Mouse (Mus musculus) midbrain, embryonic 12.5 days (tissue): ENCODE measurements around the gene 1700067K01Rik. TPM values are rescaled to one million over a fixed set of nuclear protein-coding genes. Genes with fewer than 3 reads are reported as not detected.
A peak's percentile ranks its signal among the peaks of the same experiment; 100 is the strongest.

Experiments
- ATAC-seq: fragments of 200-750 bp; cut with Nextera tagmentation; 2 replicates; pipeline ENCODE4 v1.8.0; 2017; ENCODE audit warnings: low read depth, moderate TSS enrichment, moderate library complexity; ENCODE audit not compliant: low FRiP score
- H3K27ac ChIP-seq: fragments of 300-500 bp; sonication (generic); replicated peaks from 2 replicates; pipeline ENCODE4 v1.5.1; 2016; ENCODE audit warnings: mild to moderate bottlenecking
- H3K27me3 ChIP-seq: fragments of 300-500 bp; sonication (generic); 2 replicates; pipeline ENCODE4 v1.6.1; 2016; ENCODE audit warnings: mild to moderate bottlenecking
- H3K36me3 ChIP-seq: fragments of 300-500 bp; sonication (generic); 2 replicates; pipeline ENCODE4 v1.6.1; 2016
- H3K4me1 ChIP-seq: fragments of 300-500 bp; sonication (generic); 2 replicates; pipeline ENCODE4 v1.6.1; 2016
- H3K4me2 ChIP-seq: fragments of 300-500 bp; sonication (generic); replicated peaks from 2 replicates; pipeline ENCODE4 v1.6.1; 2016; ENCODE audit warnings: mild to moderate bottlenecking, moderate library complexity
- H3K4me3 ChIP-seq: fragments of 300-500 bp; sonication (generic); 2 replicates; pipeline ENCODE4 v1.5.1; 2016; ENCODE audit warnings: mild to moderate bottlenecking
- H3K9ac ChIP-seq: fragments of 300-500 bp; sonication (generic); replicated peaks from 2 replicates; pipeline ENCODE4 v1.6.1; 2016; ENCODE audit warnings: mild to moderate bottlenecking, moderate library complexity
- H3K9me3 ChIP-seq: fragments of 300-500 bp; sonication (generic); 2 replicates; pipeline ENCODE4 v1.6.1; 2016; ENCODE audit warnings: mild to moderate bottlenecking
- WGBS: fragments of 180-500 bp; shearing (Covaris S2); methylation state at CpG from one replicate; pipeline ENCODE4 v1.1.7; 2016; 5-methylcytosine and 5-hydroxymethylcytosine counted together
- polyA plus RNA-seq: library from polyadenylated mRNA; unstranded; fragments of >200 nt; fragmentation: Nextera tagmentation; extraction: Ambion mirVana; gene quantifications from 2 replicates; pipeline ENCODE4 v1.2.1, GENCODE M21; 2016

Gene 1700067K01Rik
- polyA plus RNA-seq, 1 experiment from 2014 or later: 0.89 TPM

DNA sequence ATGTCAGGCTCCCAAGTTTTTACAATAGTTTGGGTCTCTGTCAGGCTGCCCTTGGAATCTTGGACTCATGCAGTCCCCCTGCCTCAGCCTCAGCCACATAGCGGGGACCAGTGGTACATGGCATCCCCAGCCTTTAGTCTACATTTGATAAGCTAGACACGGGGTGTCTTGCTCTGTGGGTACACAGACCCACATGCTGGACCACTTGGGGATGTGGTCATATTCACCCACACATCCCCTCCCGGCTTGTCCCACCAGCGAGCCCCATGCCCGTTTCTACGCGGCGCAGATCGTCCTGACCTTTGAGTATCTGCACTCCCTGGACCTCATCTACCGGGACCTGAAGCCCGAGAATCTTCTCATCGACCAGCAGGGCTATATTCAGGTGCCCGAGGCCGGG is 11.1 kb upstream of the 1700067K01Rik start:
- no peaks in the 10 kb centered on the region for H3K9me3 ChIP-seq
- H3K4me3 ChIP-seq: no peak overlapping the region
- no peak overlapping the region for H3K4me2 ChIP-seq
- H3K9ac ChIP-seq: no peak overlapping the region
- 95% methylated on average over 14 of the region's 14 CpGs for WGBS
- no peaks in the 10 kb centered on the region for H3K4me1 ChIP-seq
- H3K27ac ChIP-seq: no peak overlapping the region
- peaks cover 80% of the 10 kb centered on the region for H3K36me3 ChIP-seq
- no peaks in the 10 kb centered on the region for H3K27me3 ChIP-seq
- no peak for ATAC-seq

DNA sequence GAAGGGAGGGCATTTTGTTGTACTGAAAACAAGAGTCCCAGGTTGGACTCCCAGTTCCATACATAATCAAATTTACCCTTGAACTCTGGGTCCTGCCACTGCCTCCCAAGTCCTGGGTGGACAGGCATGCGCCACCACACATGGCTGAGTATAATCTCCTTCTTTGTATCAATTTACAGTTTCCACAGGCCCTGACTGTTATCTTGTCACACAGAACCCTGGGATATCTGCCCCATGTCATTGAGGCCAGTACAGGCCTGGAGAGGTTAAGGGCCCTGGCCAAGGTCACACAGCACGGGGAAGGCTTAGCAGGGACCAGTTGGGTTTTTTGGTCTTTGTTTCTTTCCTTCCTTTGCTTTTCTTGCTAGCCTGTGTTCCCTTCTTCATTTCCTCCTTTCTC is 8.8 kb upstream of the 1700067K01Rik start:
- H3K27ac ChIP-seq: no peak overlapping the region
- no peak overlapping the region for H3K4me2 ChIP-seq
- ATAC-seq: no peak
- no peak overlapping the region for H3K9ac ChIP-seq
- H3K27me3 ChIP-seq: no peaks in the 10 kb centered on the region
- H3K36me3 ChIP-seq: peaks cover 60% of the 10 kb centered on the region
- 86% methylated on average over 2 of the region's 2 CpGs for WGBS
- no peak overlapping the region for H3K4me3 ChIP-seq
- H3K4me1 ChIP-seq: peaks cover 5% of the 10 kb centered on the region; the same call in 1 of the 2 replicates
- no peaks in the 10 kb centered on the region for H3K9me3 ChIP-seq

DNA sequence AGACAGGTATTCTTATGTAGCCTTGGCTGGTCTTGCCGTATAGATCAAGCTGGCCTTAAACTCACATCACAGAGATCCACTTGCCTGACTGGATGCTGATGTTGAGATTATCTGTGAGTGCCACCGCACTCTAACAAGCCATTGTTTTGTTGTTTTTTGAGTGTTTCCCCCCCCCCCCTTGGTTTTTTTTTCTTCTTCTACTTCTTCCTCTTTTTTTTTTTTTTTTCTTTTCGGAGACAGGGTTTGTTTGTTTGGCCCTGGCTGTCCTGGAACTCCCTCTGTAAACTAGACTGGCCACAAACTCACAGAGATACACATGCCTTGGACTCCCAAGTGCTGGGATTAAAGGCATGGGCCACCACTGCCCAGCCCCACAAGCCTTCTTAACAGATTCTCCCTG is 7.3 kb upstream of the 1700067K01Rik start:
- Histone ChIP-seq H3K4me1 (peaks cover 13% of the 10 kb centered on the region), H3K9me3 (no peaks in the 10 kb centered on the region), H3K9ac (no peak overlapping the region), H3K27ac (no peak overlapping the region), H3K4me3 (no peak overlapping the region), H3K27me3 (peaks cover 1% of the 10 kb centered on the region; the same call in 1 of the 2 replicates), H3K36me3 (peaks cover 45% of the 10 kb centered on the region), H3K4me2 (no peak overlapping the region)
- ATAC-seq: no peak
- 97% methylated on average over 3 of the region's 3 CpGs for WGBS

DNA sequence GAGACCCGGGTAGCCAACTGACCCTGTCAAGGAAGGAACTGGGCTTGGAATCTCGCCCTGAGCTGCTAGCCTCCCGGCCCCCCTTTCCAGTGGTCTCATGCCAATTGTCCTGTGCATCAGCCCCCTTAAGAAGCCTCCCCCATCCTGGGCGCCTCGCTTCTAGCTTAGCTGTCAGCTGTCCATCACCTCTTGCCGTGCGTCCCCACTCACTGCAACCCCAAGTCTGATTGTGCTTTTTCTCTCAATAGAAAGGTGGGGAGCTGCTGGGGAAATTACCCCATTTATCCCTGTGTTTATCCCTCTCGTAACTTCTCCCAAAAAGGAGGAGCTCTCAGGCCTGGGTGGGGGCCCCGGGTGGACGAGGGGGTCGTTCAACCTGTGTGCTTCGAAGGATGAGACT is 5.3 kb upstream of the 1700067K01Rik start:
- ATAC-seq: no peak
- Histone ChIP-seq H3K9me3 (no peaks in the 10 kb centered on the region), H3K27me3 (peaks cover 21% of the 10 kb centered on the region), H3K4me1 (peaks cover 23% of the 10 kb centered on the region), H3K36me3 (peaks cover 37% of the 10 kb centered on the region), H3K4me2 (peak overlapping the region; percentile 65), H3K9ac (no peak overlapping the region), H3K27ac (no peak overlapping the region), H3K4me3 (peak overlapping the region; percentile 86; the same call in 1 of the 2 replicates)
- 12% methylated on average over 12 of the region's 12 CpGs for WGBS

DNA sequence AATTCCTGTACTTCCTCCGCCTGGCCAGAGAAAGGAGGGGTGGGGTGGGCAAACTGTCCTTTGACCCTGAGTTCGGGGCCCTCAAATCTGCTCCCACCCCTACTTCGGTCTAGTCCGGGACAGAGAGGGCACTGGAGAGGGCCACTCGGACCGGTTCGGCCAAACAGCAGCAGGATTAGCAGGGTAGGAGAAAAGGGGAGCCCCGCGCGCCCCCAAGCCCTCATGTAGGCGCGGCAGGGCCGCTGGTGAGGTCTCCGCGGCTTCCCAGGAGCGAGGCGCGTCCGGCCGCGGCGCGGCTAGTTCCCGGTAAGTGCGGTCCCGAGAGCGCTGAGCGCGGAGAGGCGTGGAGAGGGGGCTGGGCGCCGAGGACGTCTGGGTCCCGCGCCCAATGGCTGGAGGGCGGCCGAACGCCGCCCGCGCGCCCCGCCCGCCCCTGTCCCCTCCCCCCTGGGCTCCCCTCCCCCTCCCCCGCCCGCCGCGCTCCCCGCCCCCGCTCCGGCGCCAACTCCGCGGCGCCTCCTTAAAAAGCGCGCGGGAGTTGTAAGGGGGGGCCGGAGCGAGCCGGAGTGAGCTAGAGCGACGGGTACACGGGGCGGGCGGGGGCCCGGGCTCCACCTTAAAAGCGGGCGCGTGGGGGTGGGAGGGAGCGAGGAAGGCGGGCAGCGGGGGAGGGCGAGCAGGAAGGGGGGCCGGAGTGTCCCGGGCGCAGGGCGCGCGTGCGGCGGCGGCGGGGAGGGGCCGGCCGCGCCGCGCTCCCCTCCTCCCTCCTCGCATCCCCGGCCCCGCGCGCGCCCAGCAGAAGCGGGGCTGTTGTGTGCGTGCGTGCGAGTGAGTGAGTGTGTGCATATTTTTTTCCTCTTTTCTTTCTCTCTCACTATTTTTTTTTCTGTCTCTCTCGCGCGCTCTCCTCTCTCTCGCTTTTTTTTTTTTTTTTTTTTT is 4.5 kb upstream of the 1700067K01Rik start:
- WGBS: under 1% methylated on average over 54 of the region's 103 CpGs
- H3K9me3 ChIP-seq: no peaks in the 10 kb centered on the region
- peak overlapping the region; percentile 65 for H3K4me2 ChIP-seq
- ATAC-seq: peak; percentile 78
- H3K27ac ChIP-seq: peak overlapping the region; percentile 97
- H3K27me3 ChIP-seq: peaks cover 29% of the 10 kb centered on the region
- H3K4me1 ChIP-seq: peaks cover 31% of the 10 kb centered on the region
- H3K9ac ChIP-seq: peak overlapping the region; percentile 87
- peak overlapping the region; percentile 86 for H3K4me3 ChIP-seq
- H3K36me3 ChIP-seq: peaks cover 29% of the 10 kb centered on the region

DNA sequence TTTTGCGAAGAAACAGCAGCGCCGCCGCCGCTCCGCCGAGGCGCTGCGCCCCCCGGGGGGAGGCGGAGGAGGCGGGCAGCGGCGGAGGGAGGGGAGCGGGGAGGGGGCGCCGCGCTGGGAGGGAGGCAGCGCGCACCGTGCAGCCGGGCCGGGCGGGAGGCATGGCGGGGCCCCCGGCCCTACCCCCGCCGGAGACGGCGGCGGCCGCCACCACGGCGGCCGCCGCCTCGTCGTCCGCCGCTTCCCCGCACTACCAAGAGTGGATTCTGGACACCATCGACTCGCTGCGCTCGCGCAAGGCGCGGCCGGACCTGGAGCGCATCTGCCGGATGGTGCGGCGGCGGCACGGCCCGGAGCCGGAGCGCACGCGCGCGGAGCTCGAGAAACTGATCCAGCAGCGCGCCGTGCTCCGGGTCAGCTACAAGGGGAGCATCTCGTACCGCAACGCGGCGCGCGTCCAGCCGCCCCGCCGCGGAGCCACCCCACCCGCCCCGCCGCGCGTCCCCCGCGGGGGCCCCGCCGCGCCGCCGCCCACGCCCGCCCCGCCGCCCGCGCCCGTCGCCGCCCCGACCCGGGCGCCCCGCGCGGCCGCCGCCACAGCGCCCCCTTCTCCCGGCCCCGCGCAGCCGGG is 3.7 kb upstream of the 1700067K01Rik start, which contains the start of gene Samd1:
Gene Samd1, plus strand, starts transcription at position 162 of the 631 bp plus-strand sequence.
- Histone ChIP-seq H3K27ac (peak within 1 kb of the TSS; percentile 97), H3K36me3 (peaks cover 21% of the 10 kb centered on the region), H3K4me2 (peak within 1 kb of the TSS; percentile 86), H3K9me3 (no peaks in the 10 kb centered on the region), H3K4me1 (peaks cover 31% of the 10 kb centered on the region), H3K27me3 (peaks cover 37% of the 10 kb centered on the region), H3K9ac (peak within 1 kb of the TSS; percentile 87), H3K4me3 (peak within 1 kb of the TSS; percentile 86)
- ATAC-seq: peak; percentile 9; the same call in 1 of the 2 replicates
- no CpG with 5 or more reads among the region's 112 CpGs for WGBS

DNA sequence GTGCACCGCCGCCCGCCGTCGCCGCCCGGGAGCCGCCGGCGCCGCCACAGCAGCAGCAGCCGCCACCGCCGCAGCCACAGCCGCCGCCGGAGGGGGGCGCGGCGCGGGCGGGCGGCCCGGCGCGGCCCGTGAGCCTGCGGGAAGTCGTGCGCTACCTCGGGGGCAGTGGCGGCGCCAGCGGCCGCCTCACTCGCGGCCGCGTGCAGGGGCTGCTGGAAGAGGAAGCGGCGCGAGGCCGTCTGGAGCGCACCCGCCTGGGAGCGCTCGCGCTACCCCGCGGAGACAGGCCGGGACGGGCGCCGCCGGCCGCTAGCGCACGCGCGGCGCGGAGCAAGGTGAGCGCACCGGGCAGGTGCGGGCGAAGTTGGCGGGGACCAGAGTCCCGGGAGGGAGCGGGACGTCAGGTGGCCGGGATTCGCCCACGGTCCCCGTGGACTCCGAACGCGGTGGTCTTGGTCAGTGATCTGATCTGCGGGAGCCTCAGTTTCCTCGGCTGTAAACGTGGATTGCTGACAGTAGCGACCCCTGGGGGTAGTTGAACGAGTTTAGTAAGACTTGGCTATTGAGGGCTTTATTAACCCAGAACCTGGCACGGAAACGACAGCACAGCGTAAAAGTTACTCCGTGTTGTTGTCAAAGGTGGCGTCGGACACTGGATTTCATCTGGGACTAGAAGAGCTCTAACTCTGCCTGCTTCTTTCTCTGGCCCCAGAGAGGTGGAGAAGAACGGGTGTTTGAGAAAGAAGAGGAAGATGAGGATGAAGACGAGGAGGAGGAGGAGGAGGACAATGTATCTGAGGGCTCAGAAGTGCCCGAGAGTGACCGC is 2.9 kb upstream of the 1700067K01Rik start:
- peak overlapping the region; percentile 86 for H3K4me2 ChIP-seq
- H3K9ac ChIP-seq: peak overlapping the region; percentile 75
- peaks cover 39% of the 10 kb centered on the region for H3K4me1 ChIP-seq
- H3K4me3 ChIP-seq: peak overlapping the region; percentile 86
- peaks cover 45% of the 10 kb centered on the region for H3K27me3 ChIP-seq
- peaks cover 21% of the 10 kb centered on the region for H3K36me3 ChIP-seq
- no peaks in the 10 kb centered on the region for H3K9me3 ChIP-seq
- 1% methylated on average over 67 of the region's 92 CpGs for WGBS
- H3K27ac ChIP-seq: peak overlapping the region; percentile 87
- ATAC-seq: no peak

DNA sequence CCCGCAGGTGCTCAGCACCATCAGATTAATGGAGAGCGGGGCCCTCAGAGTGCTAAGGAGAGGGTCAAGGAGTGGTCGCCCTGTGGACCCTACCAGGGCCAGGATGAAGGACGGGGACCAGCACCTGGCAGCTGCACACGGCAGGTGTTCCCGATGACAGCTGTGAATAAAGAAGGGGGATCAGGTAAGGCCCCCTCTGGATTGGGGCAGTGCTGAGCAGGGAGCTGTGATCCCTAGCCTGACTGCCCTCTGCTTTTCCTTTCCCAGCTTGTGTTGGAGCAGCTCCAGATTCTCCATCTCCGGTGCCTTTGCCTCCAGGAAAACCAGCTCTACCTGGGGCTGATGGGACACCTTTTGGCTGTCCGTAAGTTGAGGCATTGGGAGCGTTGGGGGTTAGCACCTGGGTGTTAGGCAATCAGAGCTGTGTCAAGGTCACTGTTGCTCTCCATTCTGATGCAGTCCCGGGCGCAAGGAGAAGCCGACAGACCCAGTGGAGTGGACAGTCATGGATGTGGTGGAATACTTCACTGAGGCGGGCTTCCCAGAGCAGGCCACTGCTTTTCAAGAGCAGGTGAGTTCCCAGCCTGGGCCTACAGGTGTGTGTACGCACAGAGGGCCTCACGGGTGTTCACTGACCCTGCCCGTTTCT is 2.1 kb upstream of the 1700067K01Rik start:
- ATAC-seq: no peak
- peaks cover 45% of the 10 kb centered on the region for H3K4me1 ChIP-seq

DNA sequence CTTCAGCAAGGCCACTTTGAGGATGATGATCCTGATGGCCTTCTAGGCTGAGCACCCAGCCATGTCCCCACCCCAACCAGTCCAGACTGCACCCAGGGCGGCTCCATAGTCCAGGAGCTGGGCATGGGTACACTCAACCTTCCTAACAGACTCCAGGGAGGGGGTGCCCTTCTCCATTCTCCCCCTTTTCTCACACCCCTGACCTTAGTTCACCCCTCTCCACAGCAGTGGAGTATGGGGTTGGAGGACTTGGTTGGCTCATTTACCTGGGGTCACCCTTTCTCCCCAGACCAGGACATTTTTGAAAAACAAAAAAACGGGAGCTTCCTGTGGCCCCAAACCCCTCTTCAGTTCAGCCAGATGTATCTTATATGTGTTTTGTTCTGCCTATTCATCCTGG is 1.5 kb upstream of the 1700067K01Rik start:
- Histone ChIP-seq H3K36me3 (peaks cover 14% of the 10 kb centered on the region), H3K27ac (no peak overlapping the region), H3K4me1 (peaks cover 49% of the 10 kb centered on the region), H3K9ac (no peak overlapping the region), H3K4me2 (no peak overlapping the region), H3K4me3 (no peak overlapping the region), H3K9me3 (no peaks in the 10 kb centered on the region), H3K27me3 (peaks cover 46% of the 10 kb centered on the region)
- no peak for ATAC-seq
- WGBS: 94% methylated on average over 2 of the region's 2 CpGs

More for the DNA sequence above, 2.1 kb upstream of the 1700067K01Rik start:
- Histone ChIP-seq H3K9ac (peak overlapping the region; percentile 75), H3K27ac (no peak overlapping the region), H3K36me3 (peaks cover 20% of the 10 kb centered on the region), H3K9me3 (no peaks in the 10 kb centered on the region), H3K27me3 (peaks cover 46% of the 10 kb centered on the region), H3K4me3 (peak overlapping the region; percentile 86), H3K4me2 (peak overlapping the region; percentile 86)
- 73% methylated on average over 16 of the region's 16 CpGs for WGBS

DNA sequence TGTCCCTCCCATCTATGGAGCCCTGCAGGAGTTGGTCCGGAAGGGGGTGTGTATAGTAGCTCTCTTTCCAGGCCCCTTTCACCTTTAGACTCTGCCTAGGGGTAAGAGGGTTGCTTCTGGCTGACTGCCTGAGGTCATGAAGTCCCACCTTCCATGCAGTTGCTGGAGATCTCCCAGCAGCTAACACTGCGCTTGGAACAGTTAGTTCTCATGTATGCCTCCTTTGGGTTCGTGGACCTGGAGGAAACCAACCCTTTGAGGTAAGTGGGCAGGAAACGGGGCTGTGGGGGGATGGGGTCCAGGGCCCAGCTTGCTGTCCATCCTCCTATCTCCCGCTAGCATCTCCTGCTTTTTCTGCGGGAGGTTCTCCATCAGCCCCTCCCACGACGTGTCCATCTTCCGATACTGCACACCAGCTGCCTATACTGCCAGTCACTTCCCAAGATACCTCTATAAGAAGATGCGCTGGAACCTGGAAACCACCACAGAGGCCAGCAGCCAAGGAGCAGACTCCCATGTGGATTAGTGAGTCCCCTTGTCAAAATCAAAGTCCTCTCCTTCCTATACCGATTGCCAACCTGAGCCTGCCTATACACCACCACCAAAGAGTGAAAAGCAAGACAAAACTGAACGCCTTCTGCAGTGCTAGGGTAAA is 1.8 kb downstream of the 1700067K01Rik start:
- WGBS: 57% methylated on average over 12 of the region's 12 CpGs
- no peak overlapping the region for H3K27ac ChIP-seq
- 0 out of 2 replicates have a peak overlapping the region, but pooled peaks have one; percentile 5 for H3K4me2 ChIP-seq
- no peak overlapping the region for H3K4me3 ChIP-seq
- H3K27me3 ChIP-seq: peaks cover 46% of the 10 kb centered on the region
- H3K36me3 ChIP-seq: peaks cover 10% of the 10 kb centered on the region
- H3K9me3 ChIP-seq: no peaks in the 10 kb centered on the region
- H3K9ac ChIP-seq: no peak overlapping the region
- ATAC-seq: no peak
- H3K4me1 ChIP-seq: peaks cover 46% of the 10 kb centered on the region
